Mouse (Mus musculus): Measurements from ENCODE around the gene Tigd3.

DNA sequence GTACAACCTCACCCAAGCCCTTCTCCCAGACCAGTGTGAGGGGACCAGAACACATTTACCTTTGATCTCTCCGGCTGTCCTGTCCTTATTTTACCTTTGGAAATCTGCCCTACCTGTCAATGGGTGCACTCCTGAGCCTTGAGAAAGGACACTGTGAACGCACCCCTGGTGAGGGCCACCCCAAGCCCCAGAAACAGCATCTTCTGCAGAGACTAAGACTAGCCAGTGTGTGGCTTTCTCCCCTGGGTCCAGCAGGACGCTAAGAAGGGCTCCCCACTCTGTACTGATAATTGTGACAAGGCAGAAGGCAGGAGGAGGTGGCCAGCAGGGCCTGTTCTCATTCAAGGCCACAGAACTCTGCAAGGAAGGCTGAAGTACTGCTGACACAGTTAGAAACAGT is 15.0 kb downstream of the Tigd3 start:
- TF ChIP-seq GATA1 (IDR thresholded peaks at IDR 0.05; ENCODE audit: borderline replicate concordance, low read length) (no peak), FLI1 (IDR thresholded peaks at IDR 0.05; ENCODE audit: low read length) (no peak)
